Mouse (Mus musculus) forebrain, embryonic 16.5 days (tissue): ENCODE results near the gene Slc36a4. TPM values are rescaled to one million over a fixed set of nuclear protein-coding genes. Genes with fewer than 3 reads are reported as not detected.

Experiments used
- ATAC-seq: fragments of 200-750 bp; cut with Nextera tagmentation; 2 replicates; pipeline ENCODE4 v1.8.0; 2017; ENCODE audit warnings: mild to moderate bottlenecking, moderate library complexity
- H3K27ac ChIP-seq: fragments of 300-500 bp; sonication (generic); 2 replicates; pipeline ENCODE4 v1.5.1; 2014; ENCODE audit warnings: low read length, control low read depth
- H3K27me3 ChIP-seq: fragments of 300-500 bp; sonication (generic); replicated peaks from 2 replicates; pipeline ENCODE4 v1.6.1; 2014; ENCODE audit warnings: low read length; ENCODE audit not compliant: control insufficient read depth, insufficient read depth
- H3K36me3 ChIP-seq: fragments of 300-500 bp; sonication (generic); 2 replicates; pipeline ENCODE4 v1.6.1; 2014; ENCODE audit not compliant: control insufficient read depth, insufficient read depth
- H3K4me1 ChIP-seq: fragments of 300-500 bp; sonication (generic); replicated peaks from 2 replicates; pipeline ENCODE4 v1.6.1; 2014; ENCODE audit warnings: low read length; ENCODE audit not compliant: control insufficient read depth, insufficient read depth
- H3K4me2 ChIP-seq: fragments of 300-500 bp; sonication (generic); 2 replicates; pipeline ENCODE4 v1.6.1; 2014; ENCODE audit warnings: mild to moderate bottlenecking, low read length, control low read depth
- H3K4me3 ChIP-seq: fragments of 300-500 bp; sonication (generic); replicated peaks from 2 replicates; pipeline ENCODE4 v1.5.1; 2014; ENCODE audit warnings: mild to moderate bottlenecking, low read length, control low read depth
- H3K9ac ChIP-seq: fragments of 300-500 bp; sonication (generic); replicated peaks from 2 replicates; pipeline ENCODE4 v1.6.1; 2014; ENCODE audit warnings: low read depth, low read length, control low read depth
- H3K9me3 ChIP-seq: fragments of 300-500 bp; sonication (generic); 2 replicates; pipeline ENCODE4 v1.6.1; 2016; ENCODE audit warnings: low read length; ENCODE audit not compliant: control insufficient read depth
- WGBS: fragments of 180-500 bp; shearing (Covaris S2); extraction: QIAGEN DNeasy Blood & Tissue Kit; methylation state at CpG from one replicate; pipeline ENCODE4 v1.1.7; 2014; 5-methylcytosine and 5-hydroxymethylcytosine counted together
- polyA plus RNA-seq: library from polyadenylated mRNA; unstranded; fragments of >200 nt; fragmentation: Nextera tagmentation; extraction: Ambion mirVana; gene quantifications from 2 replicates; pipeline ENCODE4 v1.2.1, GENCODE M21; 2015

Gene Slc36a4
- polyA plus RNA-seq, 1 experiment from 2014 or later = 33.1 TPM

DNA sequence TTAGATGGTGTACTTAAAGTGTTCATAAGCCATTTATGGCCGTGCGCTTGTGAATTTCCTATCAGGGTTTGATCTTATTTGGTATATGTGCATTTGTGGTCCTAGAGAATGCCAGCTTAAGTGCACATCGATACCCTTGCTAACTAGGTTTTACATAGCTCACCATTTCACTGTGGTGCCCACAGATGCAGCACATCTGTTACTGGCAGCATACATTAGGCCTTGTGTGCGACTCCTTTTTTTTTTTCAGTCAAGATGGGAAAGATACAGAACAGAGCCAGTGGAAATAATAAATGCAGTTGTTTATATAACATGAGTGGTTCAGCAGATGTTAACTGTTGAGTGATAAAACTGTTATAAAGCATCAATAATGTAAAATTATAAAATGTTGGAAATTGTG lies 31.9 kb downstream of the Slc36a4 start:
- Histone ChIP-seq H3K9me3 (no peaks in the 10 kb centered on the region), H3K4me3 (no peak overlapping the region), H3K4me1 (peaks cover 8% of the 10 kb centered on the region; the same call in 1 of the 2 replicates), H3K27ac (no peak overlapping the region), H3K27me3 (no peaks in the 10 kb centered on the region), H3K36me3 (peaks cover 32% of the 10 kb centered on the region), H3K4me2 (no peak overlapping the region), H3K9ac (no peak overlapping the region)
- 84% methylated on average over 4 of the region's 4 CpGs for WGBS
- no peak for ATAC-seq

- Histone ChIP-seq H3K9ac (no peak overlapping the region), H3K27me3 (no peaks in the 10 kb centered on the region), H3K9me3 (no peaks in the 10 kb centered on the region), H3K36me3 (peaks cover 27% of the 10 kb centered on the region), H3K27ac (no peak overlapping the region; the same call in 1 of the 2 replicates), H3K4me3 (no peak overlapping the region), H3K4me1 (peaks cover 8% of the 10 kb centered on the region; the same call in 1 of the 2 replicates), H3K4me2 (no peak overlapping the region)
- 55% methylated on average over 6 of the region's 6 CpGs for WGBS
- ATAC-seq = peak; percentile 75
Observed at GRCm38 (mm10) chr9:15741931-15742330, 32.4 kb downstream of the Slc36a4 start.

DNA sequence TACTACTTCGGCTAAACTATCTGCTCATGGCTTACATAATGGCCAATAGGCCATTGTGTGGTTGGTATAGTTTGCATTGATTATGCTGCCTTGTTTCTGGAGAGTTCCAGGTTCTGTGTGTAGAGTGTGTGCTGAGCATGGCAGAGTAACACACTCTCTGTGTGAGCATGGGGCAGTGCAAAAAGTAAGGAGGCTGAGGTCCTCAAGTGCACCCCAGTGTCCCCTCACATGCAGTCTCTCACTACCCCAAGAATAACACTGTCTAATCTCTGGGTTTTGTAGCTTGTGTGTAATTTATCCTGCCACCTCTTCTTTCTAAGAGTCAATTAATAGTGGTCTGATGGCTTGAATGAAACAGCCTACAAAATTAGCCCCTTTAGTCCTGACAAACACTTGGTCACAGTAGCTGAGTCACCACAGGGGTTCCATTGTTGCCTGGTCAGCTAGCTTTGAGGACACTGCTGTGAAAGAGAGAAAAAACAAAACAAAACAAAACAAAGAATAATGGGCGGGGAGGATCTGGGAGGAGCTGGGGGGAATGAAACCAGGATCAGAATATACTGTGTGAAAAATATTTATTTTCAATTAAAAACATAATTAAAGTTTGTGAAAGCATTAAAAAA lies 36.6 kb downstream of the Slc36a4 start:
- H3K9ac ChIP-seq = no peak overlapping the region
- no peaks in the 10 kb centered on the region for H3K9me3 ChIP-seq
- no peaks in the 10 kb centered on the region for H3K36me3 ChIP-seq
- H3K27me3 ChIP-seq = no peaks in the 10 kb centered on the region
- 0 out of 2 replicates have a peak, but pooled peaks have one; percentile 29 for ATAC-seq
- no peak overlapping the region for H3K4me2 ChIP-seq
- H3K27ac ChIP-seq = no peak overlapping the region
- no peak overlapping the region for H3K4me3 ChIP-seq
- H3K4me1 ChIP-seq = peaks cover 8% of the 10 kb centered on the region; the same call in 1 of the 2 replicates
- 21% methylated on average over 2 of the region's 2 CpGs for WGBS

DNA sequence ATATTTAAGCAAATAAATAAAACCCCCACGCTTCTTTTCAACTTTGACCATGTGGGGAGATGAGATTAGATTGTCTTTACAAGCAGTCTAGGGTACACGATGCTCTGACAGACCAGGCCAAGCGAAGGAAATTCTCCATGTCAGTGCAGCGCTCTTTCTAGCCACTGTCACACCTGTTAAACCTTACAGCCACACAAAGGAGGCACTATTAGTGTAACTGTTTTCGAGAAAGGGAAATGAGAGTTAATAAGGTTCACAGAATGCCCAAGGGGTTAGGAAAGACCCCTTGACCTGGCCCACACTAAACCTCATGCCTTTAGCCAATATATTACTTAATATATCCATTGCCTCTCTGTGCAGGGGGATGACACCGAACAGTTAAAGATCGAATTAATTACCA lies 37.1 kb downstream of the Slc36a4 start:
- H3K9me3 ChIP-seq = no peaks in the 10 kb centered on the region
- no peak overlapping the region for H3K9ac ChIP-seq
- H3K4me2 ChIP-seq = no peak overlapping the region
- H3K4me3 ChIP-seq = no peak overlapping the region
- H3K4me1 ChIP-seq = peaks cover 5% of the 10 kb centered on the region; the same call in 1 of the 2 replicates
- ATAC-seq = no peak
- H3K36me3 ChIP-seq = no peaks in the 10 kb centered on the region
- H3K27ac ChIP-seq = no peak overlapping the region
- WGBS = 37% methylated on average over 7 of the region's 7 CpGs
- H3K27me3 ChIP-seq = no peaks in the 10 kb centered on the region

DNA sequence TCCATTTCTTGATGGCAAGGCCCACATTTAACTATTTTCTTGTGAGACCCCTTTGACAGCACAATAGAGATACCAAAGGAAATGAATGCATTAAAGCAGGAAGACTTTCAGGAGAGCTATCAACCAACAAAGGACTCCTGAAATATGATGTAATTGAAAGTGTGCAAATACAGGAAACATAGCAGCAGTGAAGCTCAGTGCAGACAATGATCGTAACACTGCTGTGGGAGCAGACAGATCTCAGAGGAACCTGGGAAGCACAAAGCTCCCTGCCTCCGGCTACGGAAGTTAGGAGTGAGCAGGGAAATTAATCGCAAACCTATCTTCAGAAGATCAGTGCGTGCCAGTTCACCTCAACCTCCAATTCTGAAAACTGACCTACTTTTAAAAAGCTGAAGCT lies 38.8 kb downstream of the Slc36a4 start:
- peaks cover 5% of the 10 kb centered on the region; the same call in 1 of the 2 replicates for H3K4me1 ChIP-seq
- no peak overlapping the region for H3K4me3 ChIP-seq
- H3K36me3 ChIP-seq = no peaks in the 10 kb centered on the region
- no peak for ATAC-seq
- H3K27ac ChIP-seq = no peak overlapping the region
- 63% methylated on average over 5 of the region's 5 CpGs for WGBS
- no peak overlapping the region for H3K9ac ChIP-seq
- no peaks in the 10 kb centered on the region for H3K27me3 ChIP-seq
- no peaks in the 10 kb centered on the region for H3K9me3 ChIP-seq
- no peak overlapping the region for H3K4me2 ChIP-seq

DNA sequence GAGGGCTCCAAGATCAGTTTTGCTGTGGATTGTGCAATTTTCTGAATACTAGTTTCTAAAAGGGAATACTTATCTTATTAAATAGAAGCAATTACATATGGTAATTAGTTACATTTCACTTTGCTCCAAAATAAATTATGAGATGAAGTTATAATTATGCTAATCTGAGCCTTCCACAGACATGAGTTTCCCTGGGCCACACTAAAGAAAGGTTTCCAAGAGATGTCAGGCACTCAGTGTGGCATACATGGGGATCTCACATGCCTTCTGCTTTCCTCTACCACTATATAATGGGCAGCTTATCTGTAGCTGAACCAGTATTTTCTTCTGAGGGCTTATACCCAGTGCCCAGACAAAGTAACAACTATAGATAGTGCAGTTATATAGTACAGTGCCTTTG lies 49.8 kb downstream of the Slc36a4 start:
- Histone ChIP-seq H3K27ac (no peak overlapping the region), H3K4me2 (no peak overlapping the region), H3K36me3 (no peaks in the 10 kb centered on the region), H3K4me1 (no peaks in the 10 kb centered on the region), H3K9ac (no peak overlapping the region), H3K9me3 (no peaks in the 10 kb centered on the region), H3K27me3 (no peaks in the 10 kb centered on the region), H3K4me3 (no peak overlapping the region)
- peak; percentile 71 for ATAC-seq

DNA sequence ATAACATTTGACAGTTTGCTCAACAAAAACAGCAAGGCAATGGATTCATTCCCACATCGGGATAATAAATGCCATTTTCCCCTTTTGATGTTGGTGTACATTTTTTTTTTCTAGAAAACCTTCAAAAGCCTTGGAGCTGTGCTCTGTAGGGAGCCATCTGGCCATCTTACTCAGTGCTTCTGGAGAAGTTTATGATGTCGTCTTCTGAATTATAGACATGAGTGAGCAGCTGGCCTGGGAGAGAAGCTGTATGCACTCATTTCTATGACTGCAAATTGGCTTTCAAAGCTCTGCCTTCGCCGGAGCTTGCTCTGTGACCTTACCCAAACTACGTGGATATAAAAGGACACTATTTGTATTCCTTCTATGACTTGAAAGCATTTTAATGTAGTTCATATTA lies 56.8 kb downstream of the Slc36a4 start:
- no peaks in the 10 kb centered on the region for H3K27me3 ChIP-seq
- no peak for ATAC-seq
- H3K9me3 ChIP-seq = no peaks in the 10 kb centered on the region
- H3K36me3 ChIP-seq = no peaks in the 10 kb centered on the region
- no peak overlapping the region for H3K9ac ChIP-seq
- 49% methylated on average over 5 of the region's 5 CpGs for whole genome bisulfite sequencing
- H3K4me3 ChIP-seq = no peak overlapping the region
- H3K27ac ChIP-seq = no peak overlapping the region
- H3K4me2 ChIP-seq = no peak overlapping the region
- H3K4me1 ChIP-seq = 0 out of 2 replicates have a peak, but pooled peaks cover 3% of the 10 kb centered on the region

- H3K27me3 ChIP-seq = no peaks in the 10 kb centered on the region
- H3K4me1 ChIP-seq = 0 out of 2 replicates have a peak, but pooled peaks cover 3% of the 10 kb centered on the region
- H3K36me3 ChIP-seq = no peaks in the 10 kb centered on the region
- no peak overlapping the region for H3K4me3 ChIP-seq
- no peak overlapping the region for H3K4me2 ChIP-seq
- H3K9ac ChIP-seq = no peak overlapping the region
- ATAC-seq = no peak
- no peak overlapping the region for H3K27ac ChIP-seq
- H3K9me3 ChIP-seq = no peaks in the 10 kb centered on the region
- 66% methylated on average over 5 of the region's 5 CpGs for WGBS
Observed at GRCm38 (mm10) chr9:15766821-15767220, 57.3 kb downstream of the Slc36a4 start.

- Histone ChIP-seq H3K4me1 (0 out of 2 replicates have a peak, but pooled peaks cover 2% of the 10 kb centered on the region), H3K9ac (no peak overlapping the region), H3K36me3 (no peaks in the 10 kb centered on the region), H3K4me2 (no peak overlapping the region), H3K4me3 (no peak overlapping the region), H3K27me3 (no peaks in the 10 kb centered on the region), H3K9me3 (no peaks in the 10 kb centered on the region), H3K27ac (no peak overlapping the region)
- no peak for ATAC-seq
- WGBS = 86% methylated on average over 12 of the region's 12 CpGs
Observed at GRCm38 (mm10) chr9:15772766-15773165, 63.2 kb downstream of the Slc36a4 start.
